Mouse (Mus musculus): ENCODE measurements around the gene Rpl32.

Gene Rpl32

GRCm38 (mm10) chr6:115815041-115815440 lies 6.5 kb upstream of the Rpl32 start:
- DNase-seq (ENCODE audit: low spot score): no peak

- peak; percentile 51 for DNase-seq (ENCODE audit: low spot score)
Measured at GRCm38 (mm10) chr6:115814104-115814503, 5.6 kb upstream of the Rpl32 start.

GRCm38 (mm10) chr6:115811606-115812005 lies 3.1 kb upstream of the Rpl32 start:
- DNase-seq (ENCODE audit: low spot score): no peak

- no peak for DNase-seq (ENCODE audit: low spot score)
Measured at GRCm38 (mm10) chr6:115808196-115808487, 405 bp downstream of the Rpl32 start.

- no peak for DNase-seq (ENCODE audit: low spot score)
Measured at GRCm38 (mm10) chr6:115807464-115808195, 917 bp downstream of the Rpl32 start.

GRCm38 (mm10) chr6:115804432-115805192 lies 3.9 kb downstream of the Rpl32 start:
- DNase-seq (ENCODE audit: low spot score): no peak

- peak; percentile 34 for DNase-seq (ENCODE audit: low spot score)
Measured at GRCm38 (mm10) chr6:115803541-115804382, 4.8 kb downstream of the Rpl32 start.

GRCm38 (mm10) chr6:115801811-115802210 lies 6.7 kb downstream of the Rpl32 start:
- no peak for DNase-seq (ENCODE audit: low spot score)

GRCm38 (mm10) chr6:115792691-115793215 lies 15.8 kb downstream of the Rpl32 start:
- DNase-seq (ENCODE audit: low spot score): no peak

GRCm38 (mm10) chr6:115791842-115792686 lies 16.5 kb downstream of the Rpl32 start:
- no peak for DNase-seq (ENCODE audit: low spot score)

- no peak for DNase-seq (ENCODE audit: low spot score)
Measured at GRCm38 (mm10) chr6:115791016-115791415, 17.5 kb downstream of the Rpl32 start.

- DNase-seq (ENCODE audit: low spot score): no peak
Measured at GRCm38 (mm10) chr6:115782781-115783180, 25.8 kb downstream of the Rpl32 start.

- DNase-seq (ENCODE audit: low spot score): no peak
Measured at GRCm38 (mm10) chr6:115776363-115776762, 32.2 kb downstream of the Rpl32 start.

GRCm38 (mm10) chr6:115775838-115776237 lies 32.7 kb downstream of the Rpl32 start:
- no peak for DNase-seq (ENCODE audit: low spot score)

- no peak for DNase-seq (ENCODE audit: low spot score)
Measured at GRCm38 (mm10) chr6:115774501-115774921, 34.0 kb downstream of the Rpl32 start, which contains the start of gene Cand2. Cand2 (plus strand) TSS chr6:115774538.

GRCm38 (mm10) chr6:115773966-115774413 lies 34.6 kb downstream of the Rpl32 start:
- no peak for DNase-seq (ENCODE audit: low spot score)

GRCm38 (mm10) chr6:115772604-115773003 lies 35.9 kb downstream of the Rpl32 start:
- no peak for DNase-seq (ENCODE audit: low spot score)

GRCm38 (mm10) chr6:115772201-115772600 lies 36.3 kb downstream of the Rpl32 start:
- no peak for DNase-seq (ENCODE audit: low spot score)

GRCm38 (mm10) chr6:115770852-115771251 lies 37.7 kb downstream of the Rpl32 start:
- no peak for DNase-seq (ENCODE audit: low spot score)

GRCm38 (mm10) chr6:115770059-115770670 lies 38.4 kb downstream of the Rpl32 start:
- DNase-seq (ENCODE audit: low spot score): no peak

- DNase-seq (ENCODE audit: low spot score): no peak
Measured at GRCm38 (mm10) chr6:115768207-115768606, 40.3 kb downstream of the Rpl32 start.
